8 mouse cellular contexts compared by ENCODE assay signal in the genomic region with DNA sequence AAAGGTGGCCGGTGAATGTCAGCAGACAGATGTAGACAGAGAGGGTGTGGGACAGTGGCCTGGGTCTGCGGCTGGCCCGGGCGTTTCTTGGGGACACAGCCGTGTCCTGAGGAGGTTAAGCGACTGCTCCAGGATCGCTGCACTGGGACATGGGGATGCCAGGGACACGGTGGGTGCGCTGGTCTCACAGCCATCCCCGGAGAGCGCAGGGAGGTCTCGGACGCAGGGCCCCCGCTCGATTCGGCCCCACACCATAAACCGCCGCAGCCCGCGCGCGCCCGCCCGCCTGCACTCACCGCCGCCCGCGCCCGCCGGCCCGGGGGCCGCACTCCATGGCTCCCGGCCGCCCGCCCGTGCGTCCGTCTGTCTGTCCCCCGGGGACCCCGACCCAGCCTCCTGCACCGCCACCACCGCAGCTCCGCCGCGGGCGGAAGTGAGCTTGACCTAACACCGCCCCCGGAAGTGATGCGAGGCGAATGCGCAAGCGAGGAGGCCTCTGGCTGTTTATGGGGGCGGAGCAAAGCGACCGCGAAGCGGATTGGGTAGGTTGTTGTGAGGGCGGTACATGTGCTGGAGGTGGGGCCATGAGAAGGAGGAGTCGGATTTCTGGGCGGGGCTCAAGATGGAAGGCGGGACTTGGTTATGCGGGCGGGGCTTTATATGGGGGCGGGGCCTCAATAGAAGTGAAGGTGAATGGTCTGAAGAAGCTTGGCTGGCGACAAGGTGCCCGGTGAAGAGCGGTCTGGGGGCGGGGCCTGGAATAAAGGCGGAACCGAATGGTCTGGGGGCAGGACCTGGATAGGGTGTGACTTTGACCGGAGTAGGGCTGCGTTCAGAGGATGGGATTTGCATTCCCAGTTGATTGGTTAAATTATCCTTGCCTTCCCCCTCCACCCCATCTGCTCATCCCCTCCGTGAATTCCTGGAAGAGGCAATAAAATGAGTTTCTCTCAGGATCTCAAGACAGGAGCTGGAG. TPM values are rescaled to one million over a fixed set of nuclear protein-coding genes. Genes with fewer than 3 reads are reported as not detected.
DNase-seq lines count a peak whose midpoint lies in the region; ATAC-seq and TF ChIP-seq lines count a peak whose summit lies in the region.

Gene Abhd17a (minus strand): TSS at position 463 of the 976 bp plus-strand sequence.

- no peak for TF ChIP-seq EP300 in ES-Bruce4 (IDR thresholded peaks at IDR 0.05; ENCODE audit: insufficient read depth, low read depth, low read length)
- 0 out of 2 replicates have a peak, but pooled peaks have one; percentile 48 for TF ChIP-seq EP300 in liver, postnatal 0 days (IDR thresholded peaks at IDR 0.05; ENCODE audit: low read depth)

- peaks cover 6% of the 10 kb centered on the region for H3K4me1 ChIP-seq in ES-Bruce4 (ENCODE audit: control insufficient read depth, insufficient read depth, low read length)
- H3K4me1 ChIP-seq in forebrain, embryonic 13.5 days: peaks cover 26% of the 10 kb centered on the region
- H3K4me1 ChIP-seq in liver, postnatal 0 days (ENCODE audit: insufficient read depth): peaks cover 33% of the 10 kb centered on the region
- peaks cover 11% of the 10 kb centered on the region for H3K4me1 ChIP-seq in neural tube, embryonic 14.5 days (ENCODE audit: control insufficient read depth, insufficient read depth, low read length)

- H3K27me3 ChIP-seq in ES-Bruce4 (ENCODE audit: control insufficient read depth, insufficient read depth, low read length, poor library complexity, severe bottlenecking): no peaks in the 10 kb centered on the region
- 0 out of 2 replicates have a peak, but pooled peaks cover 3% of the 10 kb centered on the region for H3K27me3 ChIP-seq in forebrain, embryonic 13.5 days
- H3K27me3 ChIP-seq in liver, postnatal 0 days (ENCODE audit: insufficient read depth, low read length): no peaks in the 10 kb centered on the region
- H3K27me3 ChIP-seq in neural tube, embryonic 14.5 days (ENCODE audit: control insufficient read depth, insufficient read depth, low read length): no peaks in the 10 kb centered on the region

- whole genome bisulfite sequencing in forebrain, embryonic 13.5 days: 0% methylated on average over 60 of the region's 73 CpGs
- under 1% methylated on average over 73 of the region's 73 CpGs for WGBS in large intestine, adult 2 months
- under 1% methylated on average over 57 of the region's 73 CpGs for WGBS in liver, postnatal 0 days (ENCODE audit: insufficient replicate concordance)
- WGBS in neural tube, embryonic 14.5 days: 1% methylated on average over 55 of the region's 73 CpGs

- no peaks in the 10 kb centered on the region for H3K9me3 ChIP-seq in ES-Bruce4 (replicated peaks; ENCODE audit: control insufficient read depth, insufficient read depth, low read length, poor library complexity, severe bottlenecking)
- H3K9me3 ChIP-seq in forebrain, embryonic 13.5 days (replicated peaks): no peaks in the 10 kb centered on the region
- no peaks in the 10 kb centered on the region for H3K9me3 ChIP-seq in liver, postnatal 0 days (ENCODE audit: low read length)
- H3K9me3 ChIP-seq in neural tube, embryonic 14.5 days (ENCODE audit: control insufficient read depth, low read length): no peaks in the 10 kb centered on the region

- H3K4me3 ChIP-seq in ES-Bruce4 (ENCODE audit: low read depth, low read length): peak within 1 kb of the TSS; percentile 93
- peak within 1 kb of the TSS; percentile 90 for H3K4me3 ChIP-seq in forebrain, embryonic 13.5 days
- peak within 1 kb of the TSS; percentile 93 for H3K4me3 ChIP-seq in liver, postnatal 0 days (ENCODE audit: low read depth, low read length)
- H3K4me3 ChIP-seq in neural tube, embryonic 14.5 days (ENCODE audit: low read depth, low read length): peak within 1 kb of the TSS; percentile 79

- no peaks in the 10 kb centered on the region for H3K36me3 ChIP-seq in ES-Bruce4 (ENCODE audit: control insufficient read depth, insufficient read depth, low read length, poor library complexity, severe bottlenecking)
- H3K36me3 ChIP-seq in forebrain, embryonic 13.5 days (ENCODE audit: poor library complexity, severe bottlenecking): peaks cover 18% of the 10 kb centered on the region
- H3K36me3 ChIP-seq in liver, postnatal 0 days (replicated peaks; ENCODE audit: insufficient read depth, low read length): no peaks in the 10 kb centered on the region; the same call in none of the 2 replicates
- H3K36me3 ChIP-seq in neural tube, embryonic 14.5 days (ENCODE audit: control insufficient read depth, insufficient read depth, low read length): 0 out of 2 replicates have a peak, but pooled peaks cover 3% of the 10 kb centered on the region

- no peak for TF ChIP-seq CTCF in ES-Bruce4 (IDR thresholded peaks at IDR 0.05; ENCODE audit: low read depth, low read length)
- TF ChIP-seq CTCF in liver, postnatal 0 days (IDR thresholded peaks at IDR 0.05; ENCODE audit: low read depth): no peak

- peak; percentile 93 for ATAC-seq in cerebellum, adult (ENCODE audit: insufficient number of reproducible peaks, low FRiP score, low TSS enrichment)
- ATAC-seq in forebrain, embryonic 13.5 days: peak; percentile 98
- peak; percentile 97 for ATAC-seq in liver, postnatal 0 days
- ATAC-seq in neural tube, embryonic 14.5 days (ENCODE audit: low read depth): peak; percentile 96

- peak; percentile 97 to 98 for DNase-seq in heart, postnatal 10 days
- peak; percentile 97 for DNase-seq in large intestine, adult 2 months (ENCODE audit: low read depth, low spot score)
- peak; percentile 99 for DNase-seq in liver, postnatal 0 days
- DNase-seq in testis, postnatal 10 days (ENCODE audit: low spot score): peak; percentile 97

- H3K4me2 ChIP-seq in forebrain, embryonic 13.5 days: peak within 1 kb of the TSS; percentile 94
- H3K4me2 ChIP-seq in liver, postnatal 0 days (ENCODE audit: low read depth, low read length): peak within 1 kb of the TSS; percentile 96
- H3K4me2 ChIP-seq in neural tube, embryonic 14.5 days (ENCODE audit: low read depth, low read length): peak within 1 kb of the TSS; percentile 64

- H3K9ac ChIP-seq in ES-Bruce4 (ENCODE audit: low read depth, poor library complexity, severe bottlenecking): peak within 1 kb of the TSS; percentile 79
- peak within 1 kb of the TSS; percentile 96 for H3K9ac ChIP-seq in forebrain, embryonic 13.5 days
- H3K9ac ChIP-seq in liver, postnatal 0 days (replicated peaks): peak within 1 kb of the TSS; percentile 97
- peak within 1 kb of the TSS; percentile 86 for H3K9ac ChIP-seq in neural tube, embryonic 14.5 days (replicated peaks; ENCODE audit: low read depth, low read length)

- TF ChIP-seq POLR2A in ES-Bruce4 (IDR thresholded peaks at IDR 0.05; ENCODE audit: insufficient read depth, low read length): peak; percentile 87

- intact Hi-C loops in heart, postnatal 10 days (cut with DNase I): no loop called here

- peak within 1 kb of the TSS; percentile 94 for H3K27ac ChIP-seq in ES-Bruce4 (ENCODE audit: insufficient read depth, low read length)
- H3K27ac ChIP-seq in forebrain, embryonic 13.5 days: 0 out of 2 replicates have a peak within 1 kb of the TSS, but pooled peaks have one; percentile 21
- peak within 1 kb of the TSS; percentile 84 for H3K27ac ChIP-seq in liver, postnatal 0 days (ENCODE audit: low read depth)
- peak within 1 kb of the TSS; percentile 52; the same call in 1 of the 2 replicates for H3K27ac ChIP-seq in neural tube, embryonic 14.5 days (ENCODE audit: low read depth, low read length)

RNA-seq across cellular contexts. Expression of gene Abhd17a, which starts in this region (rescaled TPM):
- 35.8 and 49.5 TPM in 2 replicates for polyA plus RNA-seq in ES-Bruce4 (2011; ENCODE audit: insufficient read depth, insufficient read length, low read depth, missing spikeins)
- 72.3 and 74.9 TPM in 2 replicates for polyA plus RNA-seq in forebrain, embryonic 13.5 days (2015; fragmentation: Nextera tagmentation; extraction: Ambion mirVana)
- 100 to 1,000 TPM in 1 of 2 experiments, 10 to 100 TPM in 1; 92.2 to 102 TPM for total RNA-seq in heart, postnatal 10 days (2021)
- 214 and 233 TPM in 2 replicates for polyA plus RNA-seq in large intestine, adult 2 months (2012; rRNA removed)
- 50.2 and 59.3 TPM in 2 replicates for polyA plus RNA-seq in liver, postnatal 0 days (2015; fragmentation: Nextera tagmentation; extraction: Ambion mirVana)
- polyA plus RNA-seq in neural tube, embryonic 14.5 days (2014; fragmentation: Nextera tagmentation; extraction: Ambion mirVana): 144 and 155 TPM in 2 replicates

Comparison
In these comparisons a context has a peak if more than half of its experiments do, and no peak if none do; other contexts are left out.
1. Peak in every context shown above with its lines: DNase-seq, ATAC-seq, H3K4me3 ChIP-seq and H3K27ac ChIP-seq.
2. H3K27ac ChIP-seq: peak in every context shown above with its lines; median percentile 94 in ES-Bruce4; 84 in liver, postnatal 0 days; 52 in neural tube, embryonic 14.5 days; 21 in forebrain, embryonic 13.5 days.